Mouse (Mus musculus) neural tube, embryonic 12.5 days (tissue): ENCODE results near the gene Rxra. TPM values are rescaled to one million over a fixed set of nuclear protein-coding genes. Genes with fewer than 3 reads are reported as not detected.

Experiments used
- ATAC-seq: fragments of 200-750 bp; cut with Nextera tagmentation; 2 replicates; pipeline ENCODE4 v1.8.0; 2017; ENCODE audit warnings: low read depth, mild to moderate bottlenecking, moderate TSS enrichment, moderate library complexity; ENCODE audit not compliant: low FRiP score
- H3K27ac ChIP-seq: fragments of 300-500 bp; sonication (generic); 2 replicates; pipeline ENCODE4 v1.5.1; 2016
- H3K27me3 ChIP-seq: fragments of 300-500 bp; sonication (generic); replicated peaks from 2 replicates; pipeline ENCODE4 v1.6.1; 2016; ENCODE audit warnings: mild to moderate bottlenecking
- H3K36me3 ChIP-seq: fragments of 300-500 bp; sonication (generic); 2 replicates; pipeline ENCODE4 v1.6.1; 2016; ENCODE audit warnings: mild to moderate bottlenecking
- H3K4me1 ChIP-seq: fragments of 300-500 bp; sonication (generic); 2 replicates; pipeline ENCODE4 v1.6.1; 2016
- H3K4me2 ChIP-seq: fragments of 300-500 bp; sonication (generic); replicated peaks from 2 replicates; pipeline ENCODE4 v1.6.1; 2016; ENCODE audit warnings: mild to moderate bottlenecking
- H3K4me3 ChIP-seq: fragments of 300-500 bp; sonication (generic); 2 replicates; pipeline ENCODE4 v1.5.1; 2016
- H3K9ac ChIP-seq: fragments of 300-500 bp; sonication (generic); 2 replicates; pipeline ENCODE4 v1.6.1; 2016; ENCODE audit warnings: mild to moderate bottlenecking
- H3K9me3 ChIP-seq: fragments of 300-500 bp; sonication (generic); 2 replicates; pipeline ENCODE4 v1.6.1; 2016; ENCODE audit warnings: mild to moderate bottlenecking
- WGBS: fragments of 180-500 bp; shearing (Covaris S2); methylation state at CpG from one replicate; pipeline ENCODE4 v1.1.7; 2016; 5-methylcytosine and 5-hydroxymethylcytosine counted together
- polyA plus RNA-seq: library from polyadenylated mRNA; unstranded; fragments of >200 nt; fragmentation: Nextera tagmentation; extraction: Ambion mirVana; gene quantifications from 2 replicates; pipeline ENCODE4 v1.2.1, GENCODE M21; 2016

The Rxra gene
- polyA plus RNA-seq, result 6.6 and 7.3 TPM in 2 replicates

GRCm38 (mm10) chr2:27676106-27676477, at the start of gene Rxra:
Gene Rxra, plus strand, starts transcription at chr2:27676440.
- Histone ChIP-seq H3K9ac (peak within 1 kb of the TSS; percentile 80), H3K27me3 (peaks cover 5% of the 10 kb centered on the region; the same call in 1 of the 2 replicates), H3K27ac (peak within 1 kb of the TSS; percentile 72), H3K4me3 (peak within 1 kb of the TSS; percentile 80), H3K4me2 (peak within 1 kb of the TSS; percentile 85), H3K4me1 (peaks cover 61% of the 10 kb centered on the region), H3K36me3 (no peaks in the 10 kb centered on the region), H3K9me3 (no peaks in the 10 kb centered on the region)
- ATAC-seq, result no peak
- 3% methylated on average over 16 of the region's 16 CpGs for WGBS

GRCm38 (mm10) chr2:27626604-27627003, 49.6 kb upstream of the Rxra start:
- Histone ChIP-seq H3K27me3 (peaks cover 4% of the 10 kb centered on the region; the same call in 1 of the 2 replicates), H3K4me3 (no peak overlapping the region), H3K4me2 (no peak overlapping the region), H3K36me3 (no peaks in the 10 kb centered on the region), H3K9me3 (no peaks in the 10 kb centered on the region), H3K27ac (no peak overlapping the region), H3K9ac (no peak overlapping the region), H3K4me1 (0 out of 2 replicates have a peak, but pooled peaks cover 3% of the 10 kb centered on the region)
- no peak for ATAC-seq
- WGBS, result 54% methylated on average over 1 of the region's 1 CpGs

GRCm38 (mm10) chr2:27630601-27631285, 45.5 kb upstream of the Rxra start:
- Histone ChIP-seq H3K9me3 (no peaks in the 10 kb centered on the region), H3K4me3 (no peak overlapping the region), H3K27me3 (peaks cover 5% of the 10 kb centered on the region; the same call in 1 of the 2 replicates), H3K36me3 (no peaks in the 10 kb centered on the region), H3K4me1 (peaks cover 4% of the 10 kb centered on the region; the same call in 1 of the 2 replicates), H3K4me2 (no peak overlapping the region), H3K27ac (no peak overlapping the region), H3K9ac (no peak overlapping the region)
- 80% methylated on average over 3 of the region's 3 CpGs for WGBS
- ATAC-seq, result no peak

GRCm38 (mm10) chr2:27633471-27633870, 42.8 kb upstream of the Rxra start:
- no peaks in the 10 kb centered on the region for H3K36me3 ChIP-seq
- peaks cover 5% of the 10 kb centered on the region; the same call in 1 of the 2 replicates for H3K27me3 ChIP-seq
- 91% methylated on average over 2 of the region's 2 CpGs for WGBS
- H3K9me3 ChIP-seq, result no peaks in the 10 kb centered on the region
- ATAC-seq, result no peak
- H3K9ac ChIP-seq, result no peak overlapping the region
- no peak overlapping the region for H3K27ac ChIP-seq
- no peak overlapping the region for H3K4me2 ChIP-seq
- no peak overlapping the region for H3K4me3 ChIP-seq
- H3K4me1 ChIP-seq, result peaks cover 4% of the 10 kb centered on the region; the same call in 1 of the 2 replicates

GRCm38 (mm10) chr2:27634018-27634417, 42.2 kb upstream of the Rxra start:
- 11% methylated on average over 1 of the region's 1 CpGs for WGBS
- no peaks in the 10 kb centered on the region for H3K36me3 ChIP-seq

GRCm38 (mm10) chr2:27635147-27635738, 41.0 kb upstream of the Rxra start:
- Histone ChIP-seq H3K27ac (no peak overlapping the region), H3K9me3 (no peaks in the 10 kb centered on the region), H3K36me3 (no peaks in the 10 kb centered on the region), H3K4me1 (peaks cover 4% of the 10 kb centered on the region; the same call in 1 of the 2 replicates), H3K9ac (no peak overlapping the region), H3K4me3 (no peak overlapping the region), H3K4me2 (no peak overlapping the region), H3K27me3 (peaks cover 5% of the 10 kb centered on the region; the same call in 1 of the 2 replicates)
- WGBS, result 73% methylated on average over 13 of the region's 13 CpGs
- ATAC-seq, result no peak

More at GRCm38 (mm10) chr2:27634018-27634417, 42.2 kb upstream of the Rxra start:
- H3K27ac ChIP-seq, result no peak overlapping the region
- ATAC-seq, result no peak
- no peaks in the 10 kb centered on the region for H3K9me3 ChIP-seq
- no peak overlapping the region for H3K4me2 ChIP-seq
- no peak overlapping the region for H3K9ac ChIP-seq
- no peak overlapping the region for H3K4me3 ChIP-seq
- peaks cover 4% of the 10 kb centered on the region; the same call in 1 of the 2 replicates for H3K4me1 ChIP-seq
- peaks cover 5% of the 10 kb centered on the region; the same call in 1 of the 2 replicates for H3K27me3 ChIP-seq

- H3K9ac ChIP-seq, result no peak overlapping the region
- H3K27ac ChIP-seq, result no peak overlapping the region
- ATAC-seq, result no peak
- no peak overlapping the region for H3K4me2 ChIP-seq
- H3K4me3 ChIP-seq, result no peak overlapping the region
- no peaks in the 10 kb centered on the region for H3K36me3 ChIP-seq
- WGBS, result 91% methylated on average over 1 of the region's 1 CpGs
- H3K27me3 ChIP-seq, result no peaks in the 10 kb centered on the region; the same call in 1 of the 2 replicates
- no peaks in the 10 kb centered on the region for H3K9me3 ChIP-seq
- peaks cover 16% of the 10 kb centered on the region; the same call in 1 of the 2 replicates for H3K4me1 ChIP-seq
Measured at GRCm38 (mm10) chr2:27636796-27637195, 39.4 kb upstream of the Rxra start.

GRCm38 (mm10) chr2:27637281-27637896, 38.9 kb upstream of the Rxra start:
- Histone ChIP-seq H3K4me1 (peaks cover 16% of the 10 kb centered on the region; the same call in 1 of the 2 replicates), H3K36me3 (no peaks in the 10 kb centered on the region), H3K4me2 (no peak overlapping the region), H3K27me3 (no peaks in the 10 kb centered on the region), H3K9ac (no peak overlapping the region), H3K4me3 (no peak overlapping the region), H3K9me3 (no peaks in the 10 kb centered on the region), H3K27ac (no peak overlapping the region)
- 89% methylated on average over 8 of the region's 8 CpGs for WGBS
- ATAC-seq, result no peak

- Histone ChIP-seq H3K4me2 (no peak overlapping the region), H3K4me3 (no peak overlapping the region), H3K27me3 (no peaks in the 10 kb centered on the region), H3K4me1 (peaks cover 12% of the 10 kb centered on the region; the same call in 1 of the 2 replicates), H3K27ac (no peak overlapping the region), H3K36me3 (no peaks in the 10 kb centered on the region), H3K9ac (no peak overlapping the region), H3K9me3 (no peaks in the 10 kb centered on the region)
- 90% methylated on average over 5 of the region's 5 CpGs for WGBS
- no peak for ATAC-seq
Measured at GRCm38 (mm10) chr2:27639631-27640334, 36.5 kb upstream of the Rxra start.

GRCm38 (mm10) chr2:27640900-27641479, 35.2 kb upstream of the Rxra start:
- no peak overlapping the region for H3K9ac ChIP-seq
- peak; percentile 58 for ATAC-seq

GRCm38 (mm10) chr2:27644547-27645120, 31.6 kb upstream of the Rxra start:
- Histone ChIP-seq H3K36me3 (no peaks in the 10 kb centered on the region), H3K4me1 (peaks cover 12% of the 10 kb centered on the region; the same call in 1 of the 2 replicates), H3K9me3 (no peaks in the 10 kb centered on the region; the same call in 1 of the 2 replicates), H3K9ac (no peak overlapping the region), H3K4me3 (no peak overlapping the region), H3K27ac (no peak overlapping the region), H3K27me3 (no peaks in the 10 kb centered on the region), H3K4me2 (no peak overlapping the region)
- no peak for ATAC-seq
- 39% methylated on average over 5 of the region's 5 CpGs for WGBS

More at GRCm38 (mm10) chr2:27640900-27641479, 35.2 kb upstream of the Rxra start:
- WGBS, result 32% methylated on average over 3 of the region's 3 CpGs
- Histone ChIP-seq H3K4me3 (no peak overlapping the region), H3K27me3 (no peaks in the 10 kb centered on the region), H3K36me3 (no peaks in the 10 kb centered on the region), H3K9me3 (no peaks in the 10 kb centered on the region), H3K27ac (no peak overlapping the region), H3K4me1 (peaks cover 12% of the 10 kb centered on the region; the same call in 1 of the 2 replicates), H3K4me2 (no peak overlapping the region)
